Mouse (Mus musculus) CD4-positive naive resting alpha-beta T cell, adult 57 days (primary cell): ENCODE measurements around the gene Arhgap35. TPM values are rescaled to one million over a fixed set of nuclear protein-coding genes. Genes with fewer than 3 reads are reported as not detected.

ENCODE experiments used
- total RNA-seq: library from RNA; stranded (reverse); gene quantifications from one replicate; pipeline ENCODE4 v1.2.4, GENCODE M21; 2023

The Arhgap35 gene
- 20.2 TPM for total RNA-seq

DNA sequence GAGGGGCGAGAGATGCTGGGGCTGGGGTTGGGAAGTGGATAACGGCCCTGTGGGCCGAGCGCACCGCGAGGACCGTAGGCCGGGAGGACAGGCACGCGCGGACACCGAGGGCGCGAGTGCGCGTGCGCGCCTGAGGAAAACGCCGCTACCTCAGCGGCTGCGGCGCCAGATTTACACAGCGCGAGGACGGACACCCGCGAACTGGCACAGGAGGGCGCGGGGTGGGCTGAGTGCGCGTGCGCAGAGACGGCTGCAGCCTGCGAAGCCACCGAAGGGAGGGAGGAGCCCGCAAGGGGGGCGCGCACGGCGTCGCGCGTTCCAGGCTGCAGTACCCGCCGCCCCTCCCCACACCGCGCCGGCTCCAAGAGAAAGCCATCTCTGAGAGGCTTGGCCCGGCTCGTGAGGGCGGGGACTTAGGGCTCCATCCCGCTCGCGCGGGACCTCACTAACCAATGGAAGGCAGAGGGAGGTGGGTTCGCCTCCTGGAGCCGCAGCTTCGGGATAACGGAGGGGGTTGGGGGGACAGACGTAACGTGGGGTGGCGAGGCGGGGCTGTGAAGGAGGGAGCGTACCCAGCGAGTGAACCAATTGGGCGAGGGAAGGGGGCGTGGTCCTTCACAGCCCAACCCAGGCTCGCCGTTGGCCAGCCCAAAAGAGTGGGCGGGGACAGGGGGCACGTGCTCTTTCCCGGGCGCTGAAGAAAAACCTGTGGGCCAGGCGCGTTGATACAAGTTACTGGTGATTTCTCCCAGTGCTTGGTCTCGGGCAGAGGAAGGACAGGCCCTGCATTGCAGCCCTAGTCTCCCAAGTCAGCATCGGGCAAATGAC, at the start of gene Arhgap35:
Arhgap35 (minus strand) TSS at position 106 of the 828 bp plus-strand sequence.

DNA sequence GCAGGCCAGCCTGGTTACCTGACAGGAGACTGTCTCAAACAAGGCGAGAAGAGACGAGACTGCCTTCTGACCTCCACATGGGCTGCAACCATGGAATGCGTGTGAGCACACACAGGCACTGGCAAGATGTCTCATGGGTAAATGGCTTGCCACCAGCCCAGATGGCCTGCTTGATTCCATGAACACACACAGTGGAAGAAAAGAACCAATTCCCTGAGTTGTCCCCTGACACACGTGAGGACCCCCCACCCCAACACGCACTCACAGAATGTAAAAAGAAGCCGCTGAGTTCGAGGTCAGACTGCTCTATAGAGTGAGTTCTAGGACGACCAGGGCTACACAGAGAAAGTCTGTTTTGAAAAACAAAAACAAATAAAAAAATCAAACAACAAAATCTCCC, 137.2 kb downstream of the Arhgap35 start, which contains the start of gene Npas1:
Npas1 (minus strand) TSS at position 101 of the 400 bp plus-strand sequence.

DNA sequence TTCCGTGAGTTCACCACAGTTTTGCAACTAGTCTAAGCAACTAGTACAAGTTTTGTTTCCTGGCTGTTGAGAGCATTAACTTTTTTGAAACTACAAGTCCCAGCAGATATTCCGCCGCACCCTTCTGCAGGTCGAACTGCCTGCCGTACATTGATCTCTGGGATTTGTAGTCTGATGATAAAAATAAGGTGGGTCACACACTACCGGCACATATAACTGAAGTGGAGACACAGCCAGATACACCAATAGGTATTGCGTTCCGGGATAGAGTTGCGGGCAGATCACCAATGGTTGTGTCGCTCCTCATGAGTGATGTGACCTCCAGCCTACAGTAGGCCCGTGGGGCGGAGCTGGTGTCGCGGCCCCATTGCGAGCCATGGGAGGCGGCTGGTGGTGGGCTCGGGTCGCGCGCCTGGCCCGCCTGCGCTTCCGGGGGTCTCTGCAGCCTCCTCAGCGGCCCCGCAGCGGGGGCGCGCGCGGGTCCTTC, 162.2 kb downstream of the Arhgap35 start, which contains the start of gene Tmem160:
Tmem160 (plus strand) TSS at position 193 of the 487 bp plus-strand sequence.

Other genes starting within 250 kb of the Arhgap35 start
- 50.6 TPM for gene Sae1, start 227.2 kb downstream of the Arhgap35 start, total RNA-seq
- gene Zc3h4, start 214.1 kb downstream of the Arhgap35 start, total RNA-seq = 83.4 TPM
- gene Tmem160, start 162.2 kb downstream of the Arhgap35 start, total RNA-seq = 40.0 TPM
- not detected for gene Npas1, start 137.3 kb downstream of the Arhgap35 start, total RNA-seq
- not detected for gene Ceacam15, start 60.7 kb upstream of the Arhgap35 start, total RNA-seq
- gene Ceacam9, start 106.9 kb upstream of the Arhgap35 start, total RNA-seq = not detected
- 72.7 TPM for gene Ap2s1, start 123.4 kb upstream of the Arhgap35 start, total RNA-seq
- 132 TPM for gene Slc1a5, start 166.3 kb upstream of the Arhgap35 start, total RNA-seq
- 104 TPM for gene Strn4, start 200.9 kb upstream of the Arhgap35 start, total RNA-seq
- gene Fkrp, start 201.7 kb upstream of the Arhgap35 start, total RNA-seq = 24.7 TPM
- 256 TPM for gene Prkd2, start 227.9 kb upstream of the Arhgap35 start, total RNA-seq